Mouse (Mus musculus) MEL (cell line): ENCODE data around the gene Slc38a4. TPM values are rescaled to one million over a fixed set of nuclear protein-coding genes. Genes with fewer than 3 reads are reported as not detected.

ENCODE experiments used
- DNase-seq: peaks from one replicate; pipeline ENCODE4 v3.0.0; 2011; ENCODE audit warnings: low read depth, low spot score
- H3K27ac ChIP-seq: 2 replicates; pipeline ENCODE4 v1.5.1; 2012; ENCODE audit warnings: low read depth, mild to moderate bottlenecking, control low read depth, low read length, moderate library complexity; ENCODE audit not compliant: control insufficient read depth
- H3K27me3 ChIP-seq, 2 experiments: fragments of 150-350 bp in 1 of 2; sonication (generic) in 1 of 2; 2 replicates each; pipeline ENCODE4 v1.6.1; 2012; ENCODE audit warnings: low read length in 2 of 2, mild to moderate bottlenecking in 2 of 2, improper control_type of control experiment in 1 of 2, moderate library complexity in 1 of 2; ENCODE audit not compliant: insufficient read depth in 2 of 2, control insufficient read depth in 1 of 2
- H3K36me3 ChIP-seq, 2 experiments: 2 replicates each; pipeline ENCODE4 v1.6.1; 2012 to 2014; ENCODE audit warnings: low read length in 2 of 2, improper control_type of control experiment in 1 of 2, inconsistent platforms in 1 of 2, mild to moderate bottlenecking in 1 of 2; ENCODE audit not compliant: insufficient read depth in 2 of 2, control insufficient read depth in 1 of 2
- H3K4me1 ChIP-seq, 2 experiments: fragments of 150-350 bp in 1 of 2; sonication (generic) in 1 of 2; 2 replicates each; pipeline ENCODE4 v1.6.1; 2012; ENCODE audit warnings: low read length in 2 of 2, improper control_type of control experiment in 1 of 2, mild to moderate bottlenecking in 1 of 2; ENCODE audit not compliant: insufficient read depth in 2 of 2, control insufficient read depth in 1 of 2
- H3K4me3 ChIP-seq, 2 experiments: fragments of 150-350 bp in 1 of 2; sonication (generic) in 1 of 2; 2 replicates each; pipeline ENCODE4 v1.5.1; 2012; ENCODE audit warnings: low read depth in 2 of 2, low read length in 2 of 2, mild to moderate bottlenecking in 2 of 2, moderate library complexity in 2 of 2, control low read depth in 1 of 2, improper control_type of control experiment in 1 of 2; ENCODE audit not compliant: control insufficient read depth in 1 of 2, insufficient read depth in 1 of 2
- H3K79me2 ChIP-seq: 2 replicates; pipeline ENCODE4 v1.6.1; 2012; ENCODE audit warnings: mild to moderate bottlenecking, low read length, moderate library complexity; ENCODE audit not compliant: control insufficient read depth, poor library complexity, insufficient read depth
- H3K9ac ChIP-seq: 2 replicates; pipeline ENCODE4 v1.6.1; 2012; ENCODE audit warnings: low read depth, mild to moderate bottlenecking, control low read depth, low read length, moderate library complexity; ENCODE audit not compliant: control insufficient read depth, poor library complexity, severe bottlenecking
- H3K9me3 ChIP-seq: fragments of 150-350 bp; sonication (generic); replicated peaks from 2 replicates; pipeline ENCODE4 v1.6.1; 2012; ENCODE audit warnings: mild to moderate bottlenecking, low read length, improper control_type of control experiment, moderate library complexity; ENCODE audit not compliant: insufficient read depth
- BHLHE40 ChIP-seq: IDR thresholded peaks from 2 replicates; pipeline ENCODE4 v1.6.1; 2012; ENCODE audit warnings: low read depth, mild to moderate bottlenecking, inconsistent platforms, low read length, improper control_type of control experiment, borderline replicate concordance
- JUND ChIP-seq: IDR thresholded peaks from 2 replicates; pipeline ENCODE4 v1.6.1; 2011; ENCODE audit warnings: low read depth, mild to moderate bottlenecking, improper control_type of control experiment, low read length
- KAT2A ChIP-seq: conservative IDR thresholded peaks from 2 replicates; pipeline ENCODE4 v1.6.1; 2012; ENCODE audit warnings: low read depth, low read length, improper control_type of control experiment, inconsistent platforms
- MAX ChIP-seq: IDR thresholded peaks from 2 replicates; pipeline ENCODE4 v1.6.1; 2011; ENCODE audit warnings: low read length, improper control_type of control experiment
- MEF2A ChIP-seq: IDR thresholded peaks from 2 replicates; pipeline ENCODE4 v1.6.1; 2014; ENCODE audit warnings: low read depth, mild to moderate bottlenecking, inconsistent platforms, low read length, improper control_type of control experiment; ENCODE audit not compliant: poor library complexity, insufficient replicate concordance, severe bottlenecking; ENCODE audit errors: extremely low read depth
- NELFE ChIP-seq: IDR thresholded peaks from 2 replicates; pipeline ENCODE4 v1.6.1; 2011; ENCODE audit warnings: low read depth, low read length, improper control_type of control experiment
- POLR2A ChIP-seq, 2 experiments: IDR thresholded peaks; 2 replicates each; pipeline ENCODE4 v1.6.1; 2011 to 2012; ENCODE audit warnings: low read length in 2 of 2, mild to moderate bottlenecking in 2 of 2, control low read depth in 1 of 2, improper control_type of control experiment in 1 of 2, low read depth in 1 of 2, moderate library complexity in 1 of 2; ENCODE audit not compliant: control insufficient read depth in 1 of 2, insufficient read depth in 1 of 2, poor library complexity in 1 of 2
- POLR2AphosphoS2 ChIP-seq: IDR thresholded peaks from 2 replicates; pipeline ENCODE4 v1.6.1; 2011; ENCODE audit warnings: low read length, improper control_type of control experiment
- RAD21 ChIP-seq: IDR thresholded peaks from 2 replicates; pipeline ENCODE4 v1.6.1; 2011; ENCODE audit warnings: mild to moderate bottlenecking, low read depth, low read length, improper control_type of control experiment
- SMC3 ChIP-seq: IDR thresholded peaks from 2 replicates; pipeline ENCODE4 v1.6.1; 2011; ENCODE audit warnings: low read depth, low read length, improper control_type of control experiment
- UBTF ChIP-seq: IDR thresholded peaks from 2 replicates; pipeline ENCODE4 v1.6.1; 2012; ENCODE audit warnings: low read depth, mild to moderate bottlenecking, inconsistent platforms, low read length, improper control_type of control experiment, moderate library complexity, borderline replicate concordance; ENCODE audit not compliant: insufficient read depth
- ZKSCAN1 ChIP-seq: IDR thresholded peaks from 2 replicates; pipeline ENCODE4 v1.6.1; 2012; ENCODE audit warnings: low read depth, mild to moderate bottlenecking, inconsistent platforms, low read length, improper control_type of control experiment, moderate library complexity
- polyA plus RNA-seq, 2 experiments: library from polyadenylated mRNA; stranded (reverse) in 1 of 2; unstranded in 1 of 2; fragments of >175 nt in 1 of 2; fragments of >200 nt in 1 of 2; gene quantifications; 2 replicates each; pipeline versions ENCODE4 v1.2.1 to v1.2.4; 2012; ENCODE audit warnings: low replicate concordance in 2 of 2, low read depth in 1 of 2; ENCODE audit not compliant: insufficient read length in 2 of 2, insufficient read depth in 1 of 2, missing spikeins in 1 of 2
- total RNA-seq: library from RNA; depleted of rRNA; stranded (reverse); fragments of 300-350 nt; gene quantifications from 2 replicates; pipeline ENCODE4 v1.2.3, GENCODE M21; 2012

Slc38a4 gene
- total and polyA plus RNA-seq, 3 experiments = not detected

GRCm38 (mm10) chr15:97059071-97060041, 3.6 kb upstream of the Slc38a4 start:
- H3K4me1 ChIP-seq = no peaks in the 10 kb centered on the region
- no peaks in the 10 kb centered on the region for H3K79me2 ChIP-seq
- H3K36me3 ChIP-seq = no peaks in the 10 kb centered on the region
- no peaks in the 10 kb centered on the region for H3K27me3 ChIP-seq
- H3K4me3 ChIP-seq = no peak overlapping the region
- no peak overlapping the region for H3K27ac ChIP-seq
- no peaks in the 10 kb centered on the region for H3K9me3 ChIP-seq
- DNase-seq = no peak
- no peak overlapping the region for H3K9ac ChIP-seq
- TF ChIP-seq KAT2A = no peak

- Histone ChIP-seq H3K27me3 (no peaks in the 10 kb centered on the region), H3K79me2 (no peaks in the 10 kb centered on the region), H3K27ac (no peak overlapping the region), H3K4me3 (no peak overlapping the region), H3K9me3 (no peaks in the 10 kb centered on the region), H3K36me3 (no peaks in the 10 kb centered on the region), H3K4me1 (no peaks in the 10 kb centered on the region), H3K9ac (no peak overlapping the region)
- no peak for DNase-seq
- TF ChIP-seq ZKSCAN1 = no peak
- TF ChIP-seq POLR2AphosphoS2 = no peak
- TF ChIP-seq MAX = no peak
- no peak for TF ChIP-seq JUND
- no peak for TF ChIP-seq NELFE
- TF ChIP-seq UBTF = no peak
- no peak for TF ChIP-seq KAT2A
- TF ChIP-seq MEF2A = no peak
- no peak for TF ChIP-seq BHLHE40
- no peak for TF ChIP-seq SMC3
- no peak for TF ChIP-seq RAD21
- TF ChIP-seq POLR2A (IDR thresholded peaks at IDR 0.05; ENCODE audit: control insufficient read depth in 1 of 2, insufficient read depth in 1 of 2, low read depth in 1 of 2, low read length in 2 of 2, poor library complexity in 1 of 2) = no peak
These were observed 828 bp downstream of the Slc38a4 start for GRCm38 (mm10) chr15:97054767-97055489.
